In the genomic region with DNA sequence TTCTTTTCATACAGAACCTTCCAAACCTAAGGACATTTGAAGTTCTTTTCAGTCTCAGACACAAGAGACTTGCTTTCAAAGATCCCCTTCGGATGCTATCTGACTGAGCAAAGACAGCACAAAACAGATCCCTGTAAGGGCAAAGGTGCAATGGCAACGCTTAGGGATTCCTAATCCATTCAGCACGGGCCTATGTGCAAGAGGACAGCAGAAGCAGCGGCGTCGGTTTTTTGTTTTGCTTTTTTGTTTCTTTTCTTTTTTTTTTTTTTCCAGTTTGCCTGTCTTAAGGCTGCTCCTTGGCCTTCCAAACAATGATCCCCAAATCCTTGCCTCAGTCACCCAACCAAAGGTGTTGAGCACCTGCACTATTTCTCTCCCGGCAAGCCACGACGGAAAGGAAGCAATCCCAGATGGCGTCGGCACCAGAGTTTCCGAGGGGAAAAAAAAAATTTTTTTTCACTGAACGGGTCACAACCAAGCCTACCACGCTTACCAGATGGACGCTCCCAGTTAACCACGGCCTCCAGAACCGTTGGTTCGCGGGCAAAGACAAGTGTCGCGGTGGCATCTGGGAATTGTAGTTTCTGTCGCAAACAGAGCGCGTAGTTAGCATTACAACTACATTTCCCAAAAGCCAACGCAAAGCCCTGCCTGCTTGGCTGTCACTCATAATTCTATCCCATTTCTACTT, we compare ENCODE assay signal across 8 mouse cellular contexts. TPM values are rescaled to one million over a fixed set of nuclear protein-coding genes. Genes with fewer than 3 reads are reported as not detected.
DNase-seq lines count a peak whose midpoint lies in the region; ATAC-seq and TF ChIP-seq lines count a peak whose summit lies in the region.

No protein-coding gene starts in this region.

- no peaks in the 10 kb centered on the region for H3K9me3 ChIP-seq in intestine, postnatal 0 days (ENCODE audit: control insufficient read depth)
- H3K9me3 ChIP-seq in liver, embryonic 15.5 days (replicated peaks): no peaks in the 10 kb centered on the region
- no peaks in the 10 kb centered on the region for H3K9me3 ChIP-seq in neural tube, embryonic 14.5 days (ENCODE audit: control insufficient read depth, low read length)

- TF ChIP-seq CTCF in intestine, postnatal 0 days (IDR thresholded peaks at IDR 0.05; ENCODE audit: low read depth): no peak

- H3K4me2 ChIP-seq in intestine, postnatal 0 days (replicated peaks; ENCODE audit: low read depth): peak overlapping the region; percentile 86
- H3K4me2 ChIP-seq in liver, embryonic 15.5 days: peak overlapping the region; percentile 83
- H3K4me2 ChIP-seq in neural tube, embryonic 14.5 days (ENCODE audit: low read depth, low read length): peak overlapping the region; percentile 92

- no peaks in the 10 kb centered on the region for H3K36me3 ChIP-seq in intestine, postnatal 0 days (ENCODE audit: control insufficient read depth, insufficient read depth)
- H3K36me3 ChIP-seq in liver, embryonic 15.5 days (replicated peaks): 0 out of 2 replicates have a peak, but pooled peaks cover 2% of the 10 kb centered on the region
- H3K36me3 ChIP-seq in neural tube, embryonic 14.5 days (ENCODE audit: control insufficient read depth, insufficient read depth, low read length): no peaks in the 10 kb centered on the region

- no peaks in the 10 kb centered on the region for H3K27me3 ChIP-seq in intestine, postnatal 0 days (replicated peaks; ENCODE audit: control insufficient read depth, insufficient read depth, low read length)
- no peaks in the 10 kb centered on the region for H3K27me3 ChIP-seq in liver, embryonic 15.5 days
- no peaks in the 10 kb centered on the region; the same call in 1 of the 2 replicates for H3K27me3 ChIP-seq in neural tube, embryonic 14.5 days (ENCODE audit: control insufficient read depth, insufficient read depth, low read length)

- peak; percentile 98 for DNase-seq in 416B (ENCODE audit: low read depth)
- peak; percentile 98 for DNase-seq in MN1 (ENCODE audit: low spot score)
- peak; percentile 97 for DNase-seq in embryo, embryonic 10 days (ENCODE audit: low spot score)
- DNase-seq in gastrocnemius, postnatal 10 days: peak; percentile 69
- DNase-seq in urinary bladder, postnatal 25 days (ENCODE audit: low spot score): peak; percentile 70

- H3K4me1 ChIP-seq in intestine, postnatal 0 days (replicated peaks; ENCODE audit: control insufficient read depth, insufficient read depth, low read length): 0 out of 2 replicates have a peak, but pooled peaks cover 12% of the 10 kb centered on the region
- H3K4me1 ChIP-seq in liver, embryonic 15.5 days (replicated peaks): peaks cover 49% of the 10 kb centered on the region
- H3K4me1 ChIP-seq in neural tube, embryonic 14.5 days (ENCODE audit: control insufficient read depth, insufficient read depth, low read length): peaks cover 28% of the 10 kb centered on the region

- peak; percentile 74 for ATAC-seq in intestine, postnatal 0 days
- ATAC-seq in liver, embryonic 15.5 days (ENCODE audit: insufficient read depth): peak; percentile 72
- peak; percentile 88 for ATAC-seq in neural tube, embryonic 14.5 days (ENCODE audit: low read depth)

- H3K9ac ChIP-seq in intestine, postnatal 0 days (ENCODE audit: low read depth, low read length): peak overlapping the region; percentile 61
- H3K9ac ChIP-seq in liver, embryonic 15.5 days: peak overlapping the region; percentile 90
- H3K9ac ChIP-seq in neural tube, embryonic 14.5 days (replicated peaks; ENCODE audit: low read depth, low read length): peak overlapping the region; percentile 75

- WGBS in intestine, postnatal 0 days: 3% methylated on average over 25 of the region's 25 CpGs
- 2% methylated on average over 25 of the region's 25 CpGs for WGBS in liver, embryonic 15.5 days (ENCODE audit: insufficient replicate concordance)
- 2% methylated on average over 25 of the region's 25 CpGs for WGBS in neural tube, embryonic 14.5 days

- peak overlapping the region; percentile 96 for H3K27ac ChIP-seq in intestine, postnatal 0 days (ENCODE audit: low read depth, low read length)
- H3K27ac ChIP-seq in liver, embryonic 15.5 days (replicated peaks): peak overlapping the region; percentile 98
- peak overlapping the region; percentile 91 for H3K27ac ChIP-seq in neural tube, embryonic 14.5 days (ENCODE audit: low read depth, low read length)

- H3K4me3 ChIP-seq in intestine, postnatal 0 days (ENCODE audit: low read depth, low read length): peak overlapping the region; percentile 54
- peak overlapping the region; percentile 74 for H3K4me3 ChIP-seq in liver, embryonic 15.5 days (replicated peaks)
- H3K4me3 ChIP-seq in neural tube, embryonic 14.5 days (ENCODE audit: low read depth, low read length): peak overlapping the region; percentile 80

RNA-seq across cellular contexts. Expression of a gene that starts 0.4 kb away (rescaled TPM):
- total RNA-seq in gastrocnemius, postnatal 10 days (2021): 1 to 10 TPM; 3.9 to 4.1 TPM
- 5.0 and 5.3 TPM in 2 replicates for polyA plus RNA-seq in intestine, postnatal 0 days (2015; fragmentation: Nextera tagmentation; extraction: Ambion mirVana)
- polyA plus RNA-seq in liver, embryonic 15.5 days (2015; fragmentation: Nextera tagmentation; extraction: Ambion mirVana): 11.0 and 13.3 TPM in 2 replicates
- polyA plus RNA-seq in neural tube, embryonic 14.5 days (2014; fragmentation: Nextera tagmentation; extraction: Ambion mirVana): 15.7 and 15.8 TPM in 2 replicates

RNA-seq across cellular contexts. Expression of a gene that starts 0.5 kb away (rescaled TPM):
- total RNA-seq in gastrocnemius, postnatal 10 days (2021): 10 to 100 TPM; 38.4 to 45.3 TPM
- 26.2 and 27.3 TPM in 2 replicates for polyA plus RNA-seq in intestine, postnatal 0 days (2015; fragmentation: Nextera tagmentation; extraction: Ambion mirVana)
- 19.9 and 20.3 TPM in 2 replicates for polyA plus RNA-seq in liver, embryonic 15.5 days (2015; fragmentation: Nextera tagmentation; extraction: Ambion mirVana)
- 30.6 and 39.8 TPM in 2 replicates for polyA plus RNA-seq in neural tube, embryonic 14.5 days (2014; fragmentation: Nextera tagmentation; extraction: Ambion mirVana)

Comparison
In these comparisons a context has a peak if more than half of its experiments do, and no peak if none do; other contexts are left out.
1. Peak in every context shown above with its lines: DNase-seq, ATAC-seq, H3K4me3 ChIP-seq and H3K27ac ChIP-seq.